Mouse (Mus musculus): ENCODE results near the gene Rtl5. TPM values are rescaled to one million over a fixed set of nuclear protein-coding genes. Genes with fewer than 3 reads are reported as not detected.
A peak's percentile ranks its signal among the peaks of the same experiment; 100 is the strongest.
"Not testable (repeated sequence)": the region's sequence is repeated elsewhere in the genome, so short reads cannot be mapped to it uniquely, and the experiment has no call there.

Rtl5 gene
- polyA plus RNA-seq (2015; fragmentation: Nextera tagmentation; extraction: Ambion mirVana), result 1.5 and 1.7 TPM in 2 replicates

- 21% methylated on average over 42 of the region's 61 CpGs for WGBS
- Histone ChIP-seq H3K27me3 (replicated peaks; ENCODE audit: insufficient read depth, low read length) (no peaks in the 10 kb centered on the region), H3K9ac (replicated peaks; ENCODE audit: low read depth) (no peak within 1 kb of the TSS), H3K4me3 (ENCODE audit: low read depth, low read length) (peak within 1 kb of the TSS; percentile 42), H3K4me1 (ENCODE audit: insufficient read depth, low read depth, low read length) (no peaks in the 10 kb centered on the region), H3K27ac (ENCODE audit: low read length) (no peak within 1 kb of the TSS), H3K4me2 (replicated peaks; ENCODE audit: low read depth, low read length) (peak within 1 kb of the TSS; percentile 74), H3K36me3 (ENCODE audit: insufficient read depth, low read length) (no peaks in the 10 kb centered on the region), H3K9me3 (ENCODE audit: low read length) (no peaks in the 10 kb centered on the region)
- DNase-seq (ENCODE audit: low spot score), result peak; percentile 83
- peak; percentile 93 for ATAC-seq
- TF ChIP-seq EP300 (IDR thresholded peaks at IDR 0.05), result no peak
- no peak for TF ChIP-seq CTCF (IDR thresholded peaks at IDR 0.05)
Observed at GRCm38 (mm10) chrX:102070591-102071471, at the start of gene Rtl5. Gene Rtl5 (minus strand): TSS chrX:102071304.

- H3K27me3 ChIP-seq (replicated peaks; ENCODE audit: insufficient read depth, low read length), result no peaks in the 10 kb centered on the region
- ATAC-seq, result peak; percentile 100
- H3K9me3 ChIP-seq (ENCODE audit: low read length), result no peaks in the 10 kb centered on the region
- 0 out of 2 replicates have a peak within 1 kb of the TSS, but pooled peaks have one; percentile 43 for H3K27ac ChIP-seq (ENCODE audit: low read length)
- 9% methylated on average over 30 of the region's 30 CpGs for WGBS
- DNase-seq (ENCODE audit: low spot score), result peak; percentile 97
- H3K4me3 ChIP-seq (ENCODE audit: low read depth, low read length), result peak within 1 kb of the TSS; percentile 56
- no peaks in the 10 kb centered on the region for H3K36me3 ChIP-seq (ENCODE audit: insufficient read depth, low read length)
- H3K4me1 ChIP-seq (ENCODE audit: insufficient read depth, low read depth, low read length), result no peaks in the 10 kb centered on the region
- H3K4me2 ChIP-seq (replicated peaks; ENCODE audit: low read depth, low read length), result peak within 1 kb of the TSS; percentile 49
- TF ChIP-seq CTCF (IDR thresholded peaks at IDR 0.05), result peak; percentile 51
- TF ChIP-seq EP300 (IDR thresholded peaks at IDR 0.05), result peak; percentile 11; the same call in 1 of the 2 replicates
- peak within 1 kb of the TSS; percentile 52 for H3K9ac ChIP-seq (replicated peaks; ENCODE audit: low read depth)
Observed at GRCm38 (mm10) chrX:102119042-102119864, 48.1 kb upstream of the Rtl5 start, which contains the start of gene Pin4. Gene Pin4 (plus strand): TSS chrX:102119447.

GRCm38 (mm10) chrX:102115676-102116075, 44.6 kb upstream of the Rtl5 start:
- no peaks in the 10 kb centered on the region for H3K4me1 ChIP-seq (ENCODE audit: insufficient read depth, low read depth, low read length)
- WGBS, result 41% methylated on average over 4 of the region's 4 CpGs
- H3K27me3 ChIP-seq (replicated peaks; ENCODE audit: insufficient read depth, low read length), result no peaks in the 10 kb centered on the region
- no peak for TF ChIP-seq CTCF (IDR thresholded peaks at IDR 0.05)
- no peak for TF ChIP-seq EP300 (IDR thresholded peaks at IDR 0.05)
- H3K36me3 ChIP-seq (ENCODE audit: insufficient read depth, low read length), result no peaks in the 10 kb centered on the region
- no peak overlapping the region for H3K9ac ChIP-seq (replicated peaks; ENCODE audit: low read depth)
- no peak overlapping the region for H3K4me3 ChIP-seq (ENCODE audit: low read depth, low read length)
- no peak overlapping the region for H3K27ac ChIP-seq (ENCODE audit: low read length)
- no peak for DNase-seq (ENCODE audit: low spot score)
- no peak for ATAC-seq
- no peaks in the 10 kb centered on the region for H3K9me3 ChIP-seq (ENCODE audit: low read length)
- no peak overlapping the region for H3K4me2 ChIP-seq (replicated peaks; ENCODE audit: low read depth, low read length)

GRCm38 (mm10) chrX:102109349-102109748, 38.2 kb upstream of the Rtl5 start:
- not testable (repeated sequence) for H3K4me3 ChIP-seq (ENCODE audit: low read depth, low read length); H3K27ac ChIP-seq (ENCODE audit: low read length); H3K36me3 ChIP-seq (ENCODE audit: insufficient read depth, low read length); H3K4me1 ChIP-seq (ENCODE audit: insufficient read depth, low read depth, low read length); ATAC-seq; DNase-seq (ENCODE audit: low spot score); H3K4me2 ChIP-seq (replicated peaks; ENCODE audit: low read depth, low read length); H3K27me3 ChIP-seq (replicated peaks; ENCODE audit: insufficient read depth, low read length); H3K9ac ChIP-seq (replicated peaks; ENCODE audit: low read depth); H3K9me3 ChIP-seq (ENCODE audit: low read length)
- 69% methylated on average over 5 of the region's 5 CpGs for WGBS

- not testable (repeated sequence) for H3K4me2 ChIP-seq (replicated peaks; ENCODE audit: low read depth, low read length); H3K27me3 ChIP-seq (replicated peaks; ENCODE audit: insufficient read depth, low read length); H3K9me3 ChIP-seq (ENCODE audit: low read length); H3K27ac ChIP-seq (ENCODE audit: low read length); DNase-seq (ENCODE audit: low spot score); H3K4me3 ChIP-seq (ENCODE audit: low read depth, low read length); H3K9ac ChIP-seq (replicated peaks; ENCODE audit: low read depth); ATAC-seq; H3K4me1 ChIP-seq (ENCODE audit: insufficient read depth, low read depth, low read length); H3K36me3 ChIP-seq (ENCODE audit: insufficient read depth, low read length)
- WGBS, result 57% methylated on average over 2 of the region's 2 CpGs
Observed at GRCm38 (mm10) chrX:102103830-102104229, 32.7 kb upstream of the Rtl5 start.

GRCm38 (mm10) chrX:102101886-102102285, 30.8 kb upstream of the Rtl5 start:
- WGBS, result 45% methylated on average over 7 of the region's 7 CpGs
- H3K4me2 ChIP-seq (replicated peaks; ENCODE audit: low read depth, low read length), result no peak overlapping the region
- H3K4me3 ChIP-seq (ENCODE audit: low read depth, low read length), result no peak overlapping the region
- peak; percentile 17 for DNase-seq (ENCODE audit: low spot score)
- no peaks in the 10 kb centered on the region for H3K9me3 ChIP-seq (ENCODE audit: low read length)
- H3K36me3 ChIP-seq (ENCODE audit: insufficient read depth, low read length), result no peaks in the 10 kb centered on the region
- no peak overlapping the region for H3K9ac ChIP-seq (replicated peaks; ENCODE audit: low read depth)
- H3K27ac ChIP-seq (ENCODE audit: low read length), result no peak overlapping the region
- ATAC-seq, result no peak; the same call in 1 of the 2 replicates
- H3K27me3 ChIP-seq (replicated peaks; ENCODE audit: insufficient read depth, low read length), result no peaks in the 10 kb centered on the region
- no peak for TF ChIP-seq CTCF (IDR thresholded peaks at IDR 0.05)
- TF ChIP-seq EP300 (IDR thresholded peaks at IDR 0.05), result no peak
- no peaks in the 10 kb centered on the region for H3K4me1 ChIP-seq (ENCODE audit: insufficient read depth, low read depth, low read length)

All from lung, postnatal 0 days (tissue).